Mouse (Mus musculus) G1E (cell line): ENCODE measurements at regions not wholly inside any gene's neighbourhood (a gene's known extent, or its start where the extent isn't known, plus 50 kb on each side); places are given as distances from the start of the nearest gene placed in this dataset.

Source experiments
- CTCF ChIP-seq: IDR thresholded peaks from 2 replicates; pipeline ENCODE4 v1.5.1; 2012; ENCODE audit warnings: low read depth, low read length, inconsistent platforms, mixed read lengths
- GATA1 ChIP-seq: IDR thresholded peaks from 2 replicates; pipeline ENCODE4 v1.6.1; 2012; ENCODE audit warnings: borderline replicate concordance, low read length, inconsistent platforms, mixed read lengths
- TAL1 ChIP-seq: conservative IDR thresholded peaks from 2 replicates; pipeline ENCODE4 v1.6.1; 2012; ENCODE audit warnings: low read depth, low read length, inconsistent platforms, mixed read lengths

DNA sequence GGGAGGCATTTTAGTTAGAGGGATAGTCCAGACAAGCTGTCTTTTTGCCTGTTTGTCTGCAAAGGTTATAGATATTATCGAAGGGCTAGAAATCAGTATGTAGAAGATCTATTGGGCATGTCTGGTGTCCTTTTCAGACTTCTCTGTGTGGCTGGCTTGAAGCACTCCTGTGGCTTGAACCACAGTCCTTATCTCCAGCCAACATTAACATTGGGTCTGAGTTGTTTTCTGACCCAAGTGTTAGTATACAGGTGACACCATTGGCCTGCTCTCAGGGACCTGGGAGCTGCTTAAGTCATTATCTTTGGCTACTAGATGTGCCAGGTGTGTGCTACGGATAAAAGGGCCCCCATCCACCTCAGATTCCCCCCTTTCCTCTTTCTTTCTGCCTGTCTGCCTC, 223.3 kb downstream of the Icos start:
- TF ChIP-seq GATA1 (no peak), CTCF (no peak), TAL1 (no peak)
